Mouse (Mus musculus) forebrain, embryonic 15.5 days (tissue): ENCODE results near the gene Defb23. TPM values are rescaled to one million over a fixed set of nuclear protein-coding genes. Genes with fewer than 3 reads are reported as not detected.

Source experiments
- polyA plus RNA-seq: library from polyadenylated mRNA; unstranded; fragments of >200 nt; fragmentation: Nextera tagmentation; extraction: Ambion mirVana; gene quantifications from 2 replicates; pipeline ENCODE4 v1.2.1, GENCODE M21; 2015

Gene Defb23
- polyA plus RNA-seq, 1 experiment from 2014 or later: not detected

Other genes starting within 250 kb of the Defb23 start
- 116 TPM in 2 replicates for gene Csnk2a1, start 237.8 kb downstream of the Defb23 start, polyA plus RNA-seq
- 36.8 and 37.9 TPM in 2 replicates for gene Tbc1d20, start 170.8 kb downstream of the Defb23 start, polyA plus RNA-seq
- 102 and 105 TPM in 2 replicates for gene Rbck1, start 132.0 kb downstream of the Defb23 start, polyA plus RNA-seq
- 0.55 and 0.85 TPM in 2 replicates for gene Trib3, start 120.6 kb downstream of the Defb23 start, polyA plus RNA-seq
- 13.5 and 13.6 TPM in 2 replicates for gene Nrsn2, start 88.0 kb downstream of the Defb23 start, polyA plus RNA-seq
- gene Sox12, start 66.6 kb downstream of the Defb23 start, polyA plus RNA-seq: 17.7 and 18.3 TPM in 2 replicates
- gene Zcchc3, start 49.6 kb downstream of the Defb23 start, polyA plus RNA-seq: 18.7 TPM in 2 replicates
- gene 6820408C15Rik, start 49.0 kb downstream of the Defb23 start, polyA plus RNA-seq: 2.1 and 3.7 TPM in 2 replicates
- gene Defb20, start 12.4 kb upstream of the Defb23 start, polyA plus RNA-seq: not detected in 2 replicates
- gene Defb22, start 25.5 kb upstream of the Defb23 start, polyA plus RNA-seq: not detected in 2 replicates
- gene Defb26, start 47.1 kb upstream of the Defb23 start, polyA plus RNA-seq: not detected in 2 replicates
- gene Defb28, start 53.6 kb upstream of the Defb23 start, polyA plus RNA-seq: not detected in 2 replicates
- gene Defb29, start 75.5 kb upstream of the Defb23 start, polyA plus RNA-seq: not detected in 2 replicates
- gene Gm17416, start 104.7 kb upstream of the Defb23 start, polyA plus RNA-seq: not detected in 2 replicates
- gene Defb21, start 108.1 kb upstream of the Defb23 start, polyA plus RNA-seq: not detected in 2 replicates
- not detected in 2 replicates for gene Defb19, start 115.7 kb upstream of the Defb23 start, polyA plus RNA-seq
- not detected in 2 replicates for gene Defb45, start 134.8 kb upstream of the Defb23 start, polyA plus RNA-seq
- gene Defb36, start 139.7 kb upstream of the Defb23 start, polyA plus RNA-seq: not detected in 2 replicates
- gene Defb25, start 158.4 kb upstream of the Defb23 start, polyA plus RNA-seq: not detected in 2 replicates
- gene Rem1, start 162.3 kb upstream of the Defb23 start, polyA plus RNA-seq: 0.36 and 0.62 TPM in 2 replicates
- gene H13, start 204.8 kb upstream of the Defb23 start, polyA plus RNA-seq: 159 and 164 TPM in 2 replicates
- 33.6 and 34.4 TPM in 2 replicates for gene Mcts2, start 222.4 kb upstream of the Defb23 start, polyA plus RNA-seq